Mouse (Mus musculus): ENCODE measurements at regions not wholly inside any gene's neighbourhood (a gene's known extent, or its start where the extent isn't known, plus 50 kb on each side); places are given as distances from the start of the nearest gene placed in this dataset.

DNA sequence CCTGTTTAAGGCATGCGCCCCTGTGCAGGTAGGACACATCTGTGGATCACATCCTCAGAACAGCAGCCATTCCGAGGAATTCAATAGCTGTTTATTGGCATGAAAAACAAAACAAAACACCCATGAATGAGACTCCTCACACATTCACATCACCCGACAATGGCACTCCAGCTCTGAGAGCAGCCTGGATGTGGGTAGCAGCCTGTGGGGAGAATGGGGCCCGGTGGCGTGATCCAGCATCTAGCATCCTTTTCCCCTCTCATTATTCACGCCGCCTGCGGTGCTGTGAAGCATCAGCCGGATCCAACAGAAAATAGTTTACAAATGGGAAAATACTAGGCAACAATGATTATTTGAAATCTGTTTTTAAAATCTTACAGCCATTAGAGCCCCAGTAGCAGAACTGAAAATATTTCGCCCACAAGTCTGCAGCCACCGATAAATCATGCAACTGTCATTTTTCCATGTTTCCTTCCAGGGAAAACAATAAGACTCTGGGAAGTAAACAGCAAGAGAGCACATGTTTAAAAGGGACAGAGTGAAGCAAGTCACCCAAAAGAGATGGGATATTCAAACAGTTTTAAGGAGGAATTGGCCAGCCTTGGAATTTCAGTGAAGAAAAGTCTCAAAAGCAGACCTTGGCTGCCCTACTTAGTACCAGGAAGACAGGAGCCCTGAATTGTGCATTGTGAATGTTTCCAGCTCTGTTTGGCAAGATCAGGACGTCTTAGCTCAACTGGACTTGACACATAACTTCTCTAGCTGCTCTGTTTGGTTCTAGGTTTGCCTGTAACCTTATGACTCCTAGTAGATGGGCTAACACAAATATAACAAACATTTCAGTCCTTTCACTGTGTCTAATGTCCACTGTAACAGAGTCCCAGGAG lies 50.2 kb upstream of the Arntl start:
- DNase-seq (ENCODE audit: low read depth, low spot score) = no peak
